Mouse (Mus musculus): ENCODE measurements around the gene Zbtb32.

GRCm38 (mm10) chr7:30550603-30551002 is 48.1 kb downstream of the Zbtb32 start:
- no peak for TF ChIP-seq CTCF (IDR thresholded peaks at IDR 0.05; ENCODE audit: low read depth)
- TF ChIP-seq EP300 (IDR thresholded peaks at IDR 0.05; ENCODE audit: low read depth): no peak

Data from liver, embryonic 14.5 days (tissue).